Mouse (Mus musculus): ENCODE data around the gene Slc36a1. TPM values are rescaled to one million over a fixed set of nuclear protein-coding genes. Genes with fewer than 3 reads are reported as not detected.

Slc36a1 gene
- 2.7 and 2.8 TPM in 2 replicates for polyA plus RNA-seq (2015; fragmentation: Nextera tagmentation; extraction: Ambion mirVana)

- ATAC-seq = peak; percentile 94
- peak within 1 kb of the TSS; percentile 44; the same call in 1 of the 2 replicates for H3K27ac ChIP-seq
- H3K4me2 ChIP-seq (replicated peaks) = peak within 1 kb of the TSS; percentile 98
- peak within 1 kb of the TSS; percentile 88 for H3K4me3 ChIP-seq (replicated peaks)
- under 1% methylated on average over 28 of the region's 31 CpGs for WGBS
- peaks cover 26% of the 10 kb centered on the region for H3K4me1 ChIP-seq (replicated peaks)
- no peaks in the 10 kb centered on the region; the same call in 1 of the 2 replicates for H3K27me3 ChIP-seq
- peak within 1 kb of the TSS; percentile 85 for H3K9ac ChIP-seq (replicated peaks)
- no peaks in the 10 kb centered on the region for H3K9me3 ChIP-seq
- no peaks in the 10 kb centered on the region for H3K36me3 ChIP-seq
These were observed at the start of gene Slc36a1 for GRCm38 (mm10) chr11:55204159-55204596. Gene Slc36a1, plus strand, starts transcription at chr11:55204350.

- no peaks in the 10 kb centered on the region for H3K36me3 ChIP-seq
- no peaks in the 10 kb centered on the region for H3K27me3 ChIP-seq
- H3K9ac ChIP-seq (replicated peaks) = no peak overlapping the region
- H3K4me1 ChIP-seq (replicated peaks) = no peaks in the 10 kb centered on the region
- no peak overlapping the region for H3K4me2 ChIP-seq (replicated peaks)
- no peak overlapping the region for H3K4me3 ChIP-seq (replicated peaks)
- H3K9me3 ChIP-seq = no peaks in the 10 kb centered on the region
- H3K27ac ChIP-seq = no peak overlapping the region
- WGBS = 77% methylated on average over 3 of the region's 3 CpGs
- no peak for ATAC-seq
These were observed 49.6 kb upstream of the Slc36a1 start for GRCm38 (mm10) chr11:55154398-55155069.

DNA sequence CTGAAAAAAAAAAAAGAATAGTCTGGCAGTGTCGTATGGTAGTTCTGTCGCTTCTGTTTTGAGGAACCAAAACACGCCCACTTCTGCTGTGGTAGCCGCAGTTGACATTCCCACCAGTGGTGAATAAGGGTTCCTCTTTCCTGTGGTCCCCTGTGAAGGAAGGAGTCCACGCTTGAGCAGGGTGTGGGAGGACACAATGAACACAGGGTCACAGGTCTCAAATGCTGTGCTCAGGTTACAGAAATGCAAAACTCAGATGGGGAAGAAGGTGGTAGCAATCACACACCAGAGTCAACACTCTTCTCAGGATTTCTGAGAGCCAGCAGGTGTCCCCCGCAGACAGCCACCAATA, 49.1 kb upstream of the Slc36a1 start:
- H3K4me1 ChIP-seq (replicated peaks) = no peaks in the 10 kb centered on the region
- H3K27me3 ChIP-seq = no peaks in the 10 kb centered on the region
- H3K4me3 ChIP-seq (replicated peaks) = no peak overlapping the region
- H3K27ac ChIP-seq = no peak overlapping the region
- ATAC-seq = no peak
- no peaks in the 10 kb centered on the region for H3K9me3 ChIP-seq
- WGBS = 88% methylated on average over 6 of the region's 6 CpGs
- no peak overlapping the region for H3K9ac ChIP-seq (replicated peaks)
- no peaks in the 10 kb centered on the region for H3K36me3 ChIP-seq
- H3K4me2 ChIP-seq (replicated peaks) = no peak overlapping the region

- H3K9ac ChIP-seq (replicated peaks) = no peak overlapping the region
- no peaks in the 10 kb centered on the region for H3K27me3 ChIP-seq
- H3K4me1 ChIP-seq (replicated peaks) = no peaks in the 10 kb centered on the region
- H3K4me3 ChIP-seq (replicated peaks) = no peak overlapping the region
- no peak overlapping the region for H3K27ac ChIP-seq
- no peaks in the 10 kb centered on the region for H3K9me3 ChIP-seq
- no peaks in the 10 kb centered on the region for H3K36me3 ChIP-seq
- H3K4me2 ChIP-seq (replicated peaks) = no peak overlapping the region
- no peak for ATAC-seq
- WGBS = 52% methylated on average over 13 of the region's 13 CpGs
These were observed 45.3 kb upstream of the Slc36a1 start for GRCm38 (mm10) chr11:55158785-55159359.

DNA sequence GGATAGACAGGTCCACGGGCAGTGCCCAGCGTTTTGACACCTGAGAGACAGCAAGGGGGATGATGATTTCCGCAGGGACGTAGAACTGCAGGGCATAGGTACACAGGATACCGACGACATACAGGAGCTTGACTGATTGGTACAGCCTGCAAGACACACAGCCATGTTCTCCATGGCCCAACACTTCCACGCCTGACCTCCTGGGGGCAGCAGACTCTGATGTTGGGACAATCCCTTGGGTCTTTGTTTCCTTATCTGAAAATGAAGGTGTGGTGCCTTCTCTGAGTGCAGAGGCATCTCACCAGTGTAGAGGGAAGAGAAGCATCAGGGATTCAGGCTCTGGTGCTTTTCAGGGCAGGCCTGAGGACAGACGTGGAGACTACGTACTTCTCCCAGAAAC, 41.5 kb upstream of the Slc36a1 start:
- WGBS = 51% methylated on average over 9 of the region's 9 CpGs

GRCm38 (mm10) chr11:55164723-55165122, 39.4 kb upstream of the Slc36a1 start:
- WGBS = 44% methylated on average over 3 of the region's 3 CpGs
- ATAC-seq = no peak
- Histone ChIP-seq H3K9ac (replicated peaks) (no peak overlapping the region), H3K36me3 (no peaks in the 10 kb centered on the region), H3K27ac (no peak overlapping the region), H3K4me2 (replicated peaks) (no peak overlapping the region), H3K27me3 (no peaks in the 10 kb centered on the region), H3K9me3 (no peaks in the 10 kb centered on the region), H3K4me3 (replicated peaks) (no peak overlapping the region), H3K4me1 (replicated peaks) (no peaks in the 10 kb centered on the region)

More for the DNA sequence above, 41.5 kb upstream of the Slc36a1 start:
- Histone ChIP-seq H3K27me3 (no peaks in the 10 kb centered on the region), H3K27ac (no peak overlapping the region), H3K4me1 (replicated peaks) (no peaks in the 10 kb centered on the region), H3K4me2 (replicated peaks) (no peak overlapping the region), H3K9me3 (no peaks in the 10 kb centered on the region), H3K9ac (replicated peaks) (no peak overlapping the region), H3K4me3 (replicated peaks) (no peak overlapping the region), H3K36me3 (no peaks in the 10 kb centered on the region)
- no peak for ATAC-seq

- no peak for ATAC-seq
- Histone ChIP-seq H3K36me3 (no peaks in the 10 kb centered on the region), H3K9me3 (no peaks in the 10 kb centered on the region), H3K4me3 (replicated peaks) (no peak overlapping the region), H3K9ac (replicated peaks) (no peak overlapping the region), H3K27ac (no peak overlapping the region), H3K27me3 (no peaks in the 10 kb centered on the region), H3K4me2 (replicated peaks) (no peak overlapping the region), H3K4me1 (replicated peaks) (no peaks in the 10 kb centered on the region)
- WGBS = 92% methylated on average over 7 of the region's 7 CpGs
These were observed 38.4 kb upstream of the Slc36a1 start for GRCm38 (mm10) chr11:55165748-55166147.

GRCm38 (mm10) chr11:55168504-55168903, 35.6 kb upstream of the Slc36a1 start:
- no peak for ATAC-seq
- no peak overlapping the region for H3K27ac ChIP-seq
- H3K9ac ChIP-seq (replicated peaks) = no peak overlapping the region
- no peak overlapping the region for H3K4me2 ChIP-seq (replicated peaks)
- no peaks in the 10 kb centered on the region for H3K4me1 ChIP-seq (replicated peaks)
- 0 out of 2 replicates have a peak, but pooled peaks cover 2% of the 10 kb centered on the region for H3K27me3 ChIP-seq
- WGBS = 84% methylated on average over 4 of the region's 4 CpGs
- no peak overlapping the region for H3K4me3 ChIP-seq (replicated peaks)
- no peaks in the 10 kb centered on the region for H3K36me3 ChIP-seq
- no peaks in the 10 kb centered on the region for H3K9me3 ChIP-seq

DNA sequence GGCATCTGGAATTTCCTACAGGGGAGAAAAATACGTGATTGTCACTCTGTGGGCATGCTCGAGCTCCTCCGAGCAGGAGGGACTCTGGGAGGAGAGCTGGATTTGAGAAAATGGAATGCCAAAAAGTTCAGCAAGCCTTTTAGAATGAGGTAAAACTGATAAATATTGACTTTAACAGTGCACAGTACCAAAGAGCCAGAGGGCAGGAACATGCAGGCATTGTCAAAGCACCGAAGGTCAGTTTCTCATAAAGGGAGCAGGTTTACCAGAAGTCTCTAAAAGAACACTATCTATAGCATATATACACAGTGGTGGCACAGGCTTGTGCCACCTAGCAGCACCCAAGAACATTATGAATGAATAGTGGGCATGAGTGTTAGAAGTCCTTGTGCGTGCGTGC, 35.2 kb upstream of the Slc36a1 start:
- no peak overlapping the region for H3K27ac ChIP-seq
- 91% methylated on average over 6 of the region's 6 CpGs for WGBS
- no peak overlapping the region for H3K4me3 ChIP-seq (replicated peaks)
- H3K9ac ChIP-seq (replicated peaks) = no peak overlapping the region
- no peak overlapping the region for H3K4me2 ChIP-seq (replicated peaks)
- no peak for ATAC-seq
- no peaks in the 10 kb centered on the region for H3K4me1 ChIP-seq (replicated peaks)
- no peaks in the 10 kb centered on the region for H3K36me3 ChIP-seq
- H3K9me3 ChIP-seq = no peaks in the 10 kb centered on the region
- H3K27me3 ChIP-seq = 0 out of 2 replicates have a peak, but pooled peaks cover 2% of the 10 kb centered on the region

DNA sequence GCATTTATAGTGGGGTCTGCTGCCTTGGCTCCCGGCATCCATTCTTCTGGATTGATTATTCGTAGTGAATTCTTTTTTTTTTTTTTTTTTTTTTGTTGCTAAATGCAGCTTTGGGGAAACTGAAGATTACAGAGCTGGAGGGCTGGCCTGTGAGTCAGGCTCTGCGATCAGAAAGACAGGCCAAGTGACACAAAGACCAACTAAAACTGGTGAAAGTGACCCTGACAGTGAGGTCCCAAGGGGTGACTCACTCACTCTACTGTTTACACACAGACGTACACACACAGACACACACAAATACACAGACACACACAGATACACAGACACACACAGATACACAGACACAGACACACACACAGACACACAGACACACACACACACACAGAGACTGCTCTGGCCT, 33.6 kb upstream of the Slc36a1 start:
- Histone ChIP-seq H3K9ac (replicated peaks) (no peak overlapping the region), H3K36me3 (no peaks in the 10 kb centered on the region), H3K4me3 (replicated peaks) (no peak overlapping the region), H3K27ac (no peak overlapping the region), H3K27me3 (0 out of 2 replicates have a peak, but pooled peaks cover 2% of the 10 kb centered on the region), H3K9me3 (no peaks in the 10 kb centered on the region), H3K4me1 (replicated peaks) (no peaks in the 10 kb centered on the region), H3K4me2 (replicated peaks) (no peak overlapping the region)
- WGBS = 73% methylated on average over 4 of the region's 4 CpGs
- no peak for ATAC-seq

DNA sequence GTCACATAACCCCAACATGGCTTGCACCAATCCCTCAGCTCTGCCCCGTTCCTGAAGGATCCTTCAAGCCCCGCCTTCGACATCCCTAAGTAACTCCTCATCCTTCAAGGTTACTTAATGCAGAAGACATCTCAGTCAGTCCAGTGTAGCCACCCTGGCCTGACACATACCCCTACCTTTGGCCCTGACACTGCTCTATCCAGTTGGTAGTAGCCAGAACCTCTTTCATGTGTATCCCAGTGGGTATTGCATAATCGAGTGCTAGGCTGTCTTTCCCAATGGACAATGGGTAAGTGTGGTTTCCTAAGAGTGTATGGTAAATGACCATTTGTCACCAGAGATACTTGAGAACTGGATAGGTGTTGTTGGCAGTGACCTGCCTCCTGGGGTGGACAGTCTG, 25.3 kb upstream of the Slc36a1 start:
- ATAC-seq = no peak
- 86% methylated on average over 4 of the region's 4 CpGs for WGBS
- no peaks in the 10 kb centered on the region for H3K4me1 ChIP-seq (replicated peaks)
- no peak overlapping the region for H3K4me2 ChIP-seq (replicated peaks)
- H3K4me3 ChIP-seq (replicated peaks) = no peak overlapping the region
- no peaks in the 10 kb centered on the region for H3K9me3 ChIP-seq
- H3K36me3 ChIP-seq = no peaks in the 10 kb centered on the region
- H3K9ac ChIP-seq (replicated peaks) = no peak overlapping the region
- no peak overlapping the region for H3K27ac ChIP-seq
- no peaks in the 10 kb centered on the region for H3K27me3 ChIP-seq

- ATAC-seq = no peak
- no peaks in the 10 kb centered on the region for H3K27me3 ChIP-seq
- no peaks in the 10 kb centered on the region for H3K36me3 ChIP-seq
- H3K4me2 ChIP-seq (replicated peaks) = no peak overlapping the region
- no peaks in the 10 kb centered on the region for H3K4me1 ChIP-seq (replicated peaks)
- H3K27ac ChIP-seq = no peak overlapping the region
- 96% methylated on average over 3 of the region's 3 CpGs for WGBS
- H3K9me3 ChIP-seq = no peaks in the 10 kb centered on the region
- no peak overlapping the region for H3K4me3 ChIP-seq (replicated peaks)
- H3K9ac ChIP-seq (replicated peaks) = no peak overlapping the region
These were observed 24.3 kb upstream of the Slc36a1 start for GRCm38 (mm10) chr11:55179856-55180255.
